Mouse (Mus musculus): ENCODE measurements around the gene Lrch4.

- TF ChIP-seq FLI1 (IDR thresholded peaks at IDR 0.05; ENCODE audit: low read length) (no peak), GATA1 (IDR thresholded peaks at IDR 0.05; ENCODE audit: borderline replicate concordance, low read length) (no peak)
Measured at GRCm38 (mm10) chr5:137679726-137680125, 50.8 kb downstream of the Lrch4 start.

All from megakaryocyte, embryonic 14.5 days (primary cell).